Mouse (Mus musculus) T-helper 1 cell (primary cell): ENCODE data around the gene Fanci.

ENCODE experiments used
- in situ Hi-C: fragments of 300-600 bp; cut with MboI, MseI; formaldehyde crosslinking; loops from one replicate; pipeline ENCODE4 v1.15.1; 2025; ENCODE audit warnings: high pct_unique_total_duplicates

The Fanci gene

GRCm38 (mm10) chr7:79498965-79499595 lies 107.4 kb downstream of the Fanci start:
- in situ Hi-C loops = loop anchor here (5.0 kb wide), 1 partner anchor 93 kb away; no protein-coding TSS in a partner anchor
